In genomic region chr4:55294255-55294687, GRCm38 (mm10) we compare ENCODE assay signal across 8 mouse cellular contexts. TPM values are rescaled to one million over a fixed set of nuclear protein-coding genes. Genes with fewer than 3 reads are reported as not detected.
A peak's percentile ranks its signal among the peaks of the same experiment; 100 is the strongest.
DNase-seq lines count a peak whose midpoint lies in the region; ATAC-seq and TF ChIP-seq lines count a peak whose summit lies in the region.

No protein-coding gene starts in this region.

- no peak overlapping the region for H3K4me3 ChIP-seq in C2C12 (ENCODE audit: insufficient read depth, poor library complexity, severe bottlenecking)
- peak overlapping the region; percentile 47 for H3K4me3 ChIP-seq in forebrain, embryonic 10.5 days
- H3K4me3 ChIP-seq in hindbrain, embryonic 16.5 days (ENCODE audit: low read length), result peak overlapping the region; percentile 34
- peak overlapping the region; percentile 29 for H3K4me3 ChIP-seq in liver, embryonic 13.5 days (replicated peaks)

- under 1% methylated on average over 14 of the region's 14 CpGs for WGBS in forebrain, embryonic 10.5 days
- WGBS in hindbrain, embryonic 16.5 days, result under 1% methylated on average over 14 of the region's 14 CpGs
- 7% methylated on average over 14 of the region's 14 CpGs for WGBS in liver, embryonic 13.5 days (ENCODE audit: insufficient replicate concordance)

- H3K79me3 ChIP-seq in C2C12 (ENCODE audit: low read depth), result no peaks in the 10 kb centered on the region

- H3K27me3 ChIP-seq in C2C12 (ENCODE audit: control insufficient read depth, insufficient read depth, insufficient read length), result no peaks in the 10 kb centered on the region
- H3K27me3 ChIP-seq in forebrain, embryonic 10.5 days (ENCODE audit: poor library complexity, severe bottlenecking), result no peaks in the 10 kb centered on the region
- 0 out of 2 replicates have a peak, but pooled peaks cover 2% of the 10 kb centered on the region for H3K27me3 ChIP-seq in hindbrain, embryonic 16.5 days (replicated peaks; ENCODE audit: control insufficient read depth, insufficient read depth, low read length)
- H3K27me3 ChIP-seq in liver, embryonic 13.5 days, result no peaks in the 10 kb centered on the region

- ATAC-seq in hindbrain, embryonic 16.5 days, result peak; percentile 93
- ATAC-seq in liver, embryonic 13.5 days (ENCODE audit: low read depth), result no peak

- no peaks in the 10 kb centered on the region for H3K79me2 ChIP-seq in C2C12 (ENCODE audit: control insufficient read depth, insufficient read depth)

- peak overlapping the region; percentile 53 for H3K4me2 ChIP-seq in hindbrain, embryonic 16.5 days (ENCODE audit: low read length)
- H3K4me2 ChIP-seq in liver, embryonic 13.5 days, result peak overlapping the region; percentile 54

- DNase-seq in cerebellum, adult 9-10 months, result peak; percentile 7
- DNase-seq in cerebellum, adult 8-10 months, result no peak
- DNase-seq in forebrain, embryonic 10.5 days (ENCODE audit: extremely low spot score, low spot score), result peak; percentile 87
- no peak for DNase-seq in liver, embryonic 13.5 days
- peak; percentile 29 for DNase-seq in right cerebral cortex, postnatal 14 days
- DNase-seq in adrenal gland, adult (ENCODE audit: inconsistent age in 2 of 2, low spot score in 1 of 2), result no peak

- no peak for TF ChIP-seq CTCF in C2C12 (IDR thresholded peaks at IDR 0.05; ENCODE audit: control insufficient read depth, insufficient read depth, insufficient read length)

- no peaks in the 10 kb centered on the region for H3K36me3 ChIP-seq in C2C12 (ENCODE audit: control insufficient read depth, insufficient read depth)
- no peaks in the 10 kb centered on the region for H3K36me3 ChIP-seq in forebrain, embryonic 10.5 days (replicated peaks)
- no peaks in the 10 kb centered on the region for H3K36me3 ChIP-seq in hindbrain, embryonic 16.5 days (ENCODE audit: control insufficient read depth, insufficient read depth, low read length)
- H3K36me3 ChIP-seq in liver, embryonic 13.5 days, result no peaks in the 10 kb centered on the region

- H3K4me1 ChIP-seq in forebrain, embryonic 10.5 days, result peaks cover 33% of the 10 kb centered on the region
- peaks cover 9% of the 10 kb centered on the region for H3K4me1 ChIP-seq in hindbrain, embryonic 16.5 days (ENCODE audit: control insufficient read depth, insufficient read depth, low read depth, low read length)
- peaks cover 19% of the 10 kb centered on the region for H3K4me1 ChIP-seq in liver, embryonic 13.5 days (replicated peaks)

- H3K9me3 ChIP-seq in forebrain, embryonic 10.5 days, result no peaks in the 10 kb centered on the region
- no peaks in the 10 kb centered on the region for H3K9me3 ChIP-seq in hindbrain, embryonic 16.5 days (ENCODE audit: control insufficient read depth, low read length)
- H3K9me3 ChIP-seq in liver, embryonic 13.5 days (replicated peaks), result no peaks in the 10 kb centered on the region

- peak overlapping the region; percentile 65 for H3K9ac ChIP-seq in hindbrain, embryonic 16.5 days (ENCODE audit: low read depth, low read length)
- no peak overlapping the region for H3K9ac ChIP-seq in liver, embryonic 13.5 days

- H3ac ChIP-seq in C2C12 (ENCODE audit: control insufficient read depth, insufficient read length, low read depth), result peak overlapping the region; percentile 43

- peak overlapping the region; percentile 88 for H3K27ac ChIP-seq in forebrain, embryonic 10.5 days
- H3K27ac ChIP-seq in hindbrain, embryonic 16.5 days (ENCODE audit: low read depth, low read length), result peak overlapping the region; percentile 67
- H3K27ac ChIP-seq in liver, embryonic 13.5 days, result no peak overlapping the region

TF ChIP-seq in C2C12, 6 proteins besides CTCF, POLR2A, EP300 and RAD21:
- TF ChIP-seq FOSL1 (IDR thresholded peaks at IDR 0.05; ENCODE audit: insufficient read depth, low read length, poor library complexity, severe bottlenecking) (no peak), MAX (IDR thresholded peaks at IDR 0.05) (no peak), USF1 (IDR thresholded peaks at IDR 0.05; ENCODE audit: low read depth) (no peak), MYOD1 (IDR thresholded peaks at IDR 0.05; ENCODE audit: control insufficient read depth, insufficient read length, low read depth) (no peak), MYOG (IDR thresholded peaks at IDR 0.05; ENCODE audit: control insufficient read depth, extremely low read depth, insufficient read length) (no peak), CEBPB (IDR thresholded peaks at IDR 0.05; ENCODE audit: low read depth) (no peak)

RNA-seq across cellular contexts. Expression of gene Rad23b, which starts 55.6 kb away (rescaled TPM):
- polyA plus RNA-seq in C2C12 (2012; fragmentation: generic; extraction: Trizol), result 143 TPM
- polyA plus RNA-seq in forebrain, embryonic 10.5 days (2016; fragmentation: Nextera tagmentation; extraction: Ambion mirVana), result 87.5 and 94.6 TPM in 2 replicates
- polyA plus RNA-seq in hindbrain, embryonic 16.5 days (2015; fragmentation: Nextera tagmentation; extraction: Ambion mirVana), result 85.4 and 88.0 TPM in 2 replicates
- polyA plus RNA-seq in liver, embryonic 13.5 days (2015; fragmentation: Nextera tagmentation; extraction: Ambion mirVana), result 42.4 and 45.1 TPM in 2 replicates

Comparison
In these comparisons a context has a peak if more than half of its experiments do, and no peak if none do; other contexts are left out.
1. DNase-seq: peak in cerebellum, adult 9-10 months (single experiment), forebrain, embryonic 10.5 days (single experiment) and right cerebral cortex, postnatal 14 days (single experiment); none in cerebellum, adult 8-10 months (single experiment), liver, embryonic 13.5 days (single experiment) and adrenal gland, adult (0 of 2).